Mouse (Mus musculus) cortical plate, adult 2 months (tissue): ENCODE data around the gene Olfr392.

Experiments
- CTCF ChIP-seq: fragments of 200-500 bp; IDR thresholded peaks from 2 replicates; pipeline ENCODE4 v1.5.1; 2011; ENCODE audit warnings: mild to moderate bottlenecking, control low read depth, low read length; ENCODE audit not compliant: insufficient read depth; ENCODE audit errors: extremely low read depth
- POLR2A ChIP-seq: fragments of 200-500 bp; IDR thresholded peaks from 2 replicates; pipeline ENCODE4 v1.6.1; 2011; ENCODE audit warnings: mild to moderate bottlenecking, low read length, control low read depth; ENCODE audit not compliant: insufficient read depth; ENCODE audit errors: extremely low read depth

DNA sequence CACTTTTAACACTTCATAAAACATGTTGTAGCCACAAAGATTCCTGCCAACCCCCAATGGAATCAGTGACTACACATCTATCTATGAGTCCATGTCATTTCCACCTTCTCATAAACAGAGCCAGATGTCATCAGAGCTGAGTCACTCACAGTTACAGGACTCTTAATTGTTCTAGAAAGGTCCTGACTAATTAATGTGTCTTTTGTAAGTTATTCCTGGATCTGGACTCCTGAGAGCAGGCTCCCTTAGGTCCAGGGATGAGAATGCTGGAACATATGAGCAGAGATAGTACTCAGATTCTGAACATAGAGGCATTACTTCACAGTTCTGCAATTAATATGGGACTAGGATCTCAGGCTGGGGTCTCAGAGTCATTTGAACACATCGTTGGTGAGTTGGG, 34.2 kb downstream of the Olfr392 start, which contains the start of gene Olfr390:
- TF ChIP-seq CTCF = no peak
- TF ChIP-seq POLR2A = no peak
